Mouse (Mus musculus): ENCODE results near the gene Lrguk.

Lrguk gene

DNA sequence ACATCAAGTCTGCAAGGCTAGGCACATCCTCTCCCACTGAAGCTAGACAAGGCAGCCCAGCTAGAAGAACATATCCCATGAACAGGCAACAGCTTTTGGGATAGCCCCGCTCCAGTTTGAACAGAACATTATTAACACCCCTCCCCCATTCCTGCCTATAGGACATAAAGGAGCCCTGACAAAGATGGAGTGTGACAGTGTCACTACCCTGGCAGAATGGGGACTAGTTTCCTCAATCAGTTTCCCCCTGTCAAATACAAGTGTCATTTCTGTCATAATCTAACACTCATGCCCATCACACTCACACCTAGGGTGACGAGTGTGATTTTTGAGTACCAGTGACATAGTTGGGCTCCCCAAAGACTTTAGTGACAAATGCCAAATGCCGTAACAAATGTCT, 118.8 kb downstream of the Lrguk start:
- ATAC-seq (ENCODE audit: low TSS enrichment) = no peak

DNA sequence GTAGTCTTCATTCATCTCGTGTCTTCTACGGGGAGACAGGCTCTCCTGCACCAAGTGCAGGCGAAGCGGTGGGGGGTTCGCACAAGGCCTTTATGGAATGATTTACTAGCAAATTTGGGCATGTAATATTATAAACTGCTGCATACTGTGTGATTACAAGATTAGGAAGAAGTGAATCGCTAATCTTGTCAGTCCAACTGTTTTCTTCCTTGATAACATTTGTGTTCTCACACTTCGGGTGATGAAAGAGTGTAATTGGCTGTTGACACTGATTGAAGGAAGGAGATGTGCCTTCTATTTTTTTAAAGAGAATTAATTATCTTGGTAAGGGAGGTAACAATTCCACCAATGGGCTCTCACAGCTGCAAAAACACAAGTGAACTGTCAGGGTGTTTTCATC, 119.4 kb downstream of the Lrguk start:
- ATAC-seq (ENCODE audit: low TSS enrichment) = no peak

DNA sequence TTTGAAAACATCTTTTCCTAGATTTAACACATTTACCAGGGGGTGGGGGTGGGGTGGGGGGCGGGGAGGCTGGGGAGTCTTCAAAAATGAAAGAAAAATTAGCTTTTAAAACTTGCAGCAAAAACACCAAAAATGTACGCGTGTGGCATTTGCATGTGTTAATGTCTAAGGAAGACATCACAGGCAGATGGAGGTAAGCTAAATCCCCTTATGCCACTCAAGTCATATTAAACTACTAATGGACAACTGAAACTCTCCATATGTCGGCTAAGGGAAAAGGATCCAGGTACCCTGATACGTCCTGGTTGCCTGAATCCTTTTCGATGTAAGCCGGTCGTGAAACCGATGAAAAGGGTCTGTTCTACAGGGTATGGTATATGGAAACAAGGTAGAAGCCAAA, 119.8 kb downstream of the Lrguk start:
- no peak for ATAC-seq (ENCODE audit: low TSS enrichment)

DNA sequence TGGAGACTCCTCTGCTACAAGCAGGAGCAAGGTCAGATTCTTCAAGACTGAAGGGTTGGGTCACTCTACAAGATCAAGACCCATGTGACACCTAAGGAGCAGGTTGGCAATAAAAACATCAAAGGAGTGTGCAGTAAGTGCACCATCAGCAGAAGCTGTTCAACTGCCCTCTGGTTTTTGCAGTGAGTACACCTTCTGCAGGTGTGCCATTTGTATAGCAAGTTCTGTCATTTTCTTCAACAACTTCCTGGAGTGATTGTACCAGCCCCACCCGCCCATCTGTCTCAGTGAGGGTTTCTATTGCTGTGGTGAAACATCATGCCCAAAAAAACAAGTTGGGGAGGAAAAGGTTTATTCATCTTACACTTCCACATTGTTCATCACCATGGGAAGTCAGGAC, 120.6 kb downstream of the Lrguk start:
- ATAC-seq (ENCODE audit: low TSS enrichment) = no peak

DNA sequence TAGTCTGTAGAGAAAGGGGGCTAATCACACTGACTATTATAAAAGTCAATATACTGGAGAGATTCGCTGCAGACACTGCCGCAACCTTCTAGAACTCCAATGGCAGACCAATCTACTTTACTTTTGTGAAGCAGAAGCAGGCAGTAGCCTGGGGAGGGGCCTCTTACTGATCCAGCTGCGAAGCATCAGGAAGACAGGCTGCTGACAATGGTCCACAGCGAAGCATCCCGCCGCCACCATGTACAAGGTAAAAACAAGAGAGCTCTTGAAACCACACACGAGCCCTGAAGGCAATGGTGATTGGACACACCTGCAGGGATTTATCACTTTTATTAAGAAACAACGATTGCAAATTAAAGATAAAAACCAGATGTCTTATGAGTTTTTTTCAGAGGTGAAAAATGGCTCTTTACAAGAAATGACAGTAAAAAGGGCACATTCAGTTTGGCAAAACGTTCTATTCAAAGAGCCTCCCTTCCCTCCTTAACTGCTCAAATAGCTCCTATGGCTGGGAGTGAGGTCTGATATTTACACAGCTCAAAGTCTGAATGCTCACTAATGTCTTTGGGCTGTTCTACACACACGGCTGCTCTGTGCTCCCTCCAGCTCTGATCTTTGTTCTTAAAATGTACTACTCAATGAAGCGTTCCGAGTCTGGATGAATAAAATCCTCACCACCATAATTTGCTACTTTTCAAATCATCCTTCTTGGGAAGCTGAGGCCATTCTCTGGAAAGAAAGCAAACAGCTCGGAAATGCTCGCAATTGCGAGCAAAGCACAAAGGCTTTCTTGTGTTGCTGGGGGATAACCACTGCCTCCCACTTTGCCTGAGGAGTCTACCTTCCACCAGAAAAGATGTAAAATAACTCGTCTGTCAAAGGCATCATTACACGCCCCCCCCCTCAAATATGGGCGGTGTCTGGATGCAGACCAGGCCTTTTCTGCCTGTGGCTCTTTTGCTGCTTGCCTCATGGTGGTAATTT, 124.1 kb downstream of the Lrguk start:
- ATAC-seq (ENCODE audit: low TSS enrichment) = no peak

DNA sequence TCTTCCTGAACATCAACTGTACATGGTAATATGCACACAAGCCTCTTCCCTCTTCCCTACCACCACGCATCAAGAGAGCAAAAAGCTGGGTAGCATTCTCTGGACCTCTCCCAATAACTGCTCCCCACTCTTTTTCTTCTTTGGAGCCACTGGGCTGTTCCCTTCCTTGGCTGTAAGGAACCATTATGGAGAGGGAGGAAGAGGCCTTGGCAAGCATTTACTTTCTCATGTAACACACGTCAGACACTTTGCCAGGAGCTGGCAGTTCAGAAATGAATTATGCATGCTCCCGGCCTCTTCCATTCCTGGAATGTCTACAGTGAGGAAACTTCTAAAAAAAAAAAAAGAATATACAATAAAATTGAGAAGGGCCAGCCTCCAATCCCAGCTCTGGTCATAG, 125.0 kb downstream of the Lrguk start:
- peak; percentile 95 for ATAC-seq (ENCODE audit: low TSS enrichment)

DNA sequence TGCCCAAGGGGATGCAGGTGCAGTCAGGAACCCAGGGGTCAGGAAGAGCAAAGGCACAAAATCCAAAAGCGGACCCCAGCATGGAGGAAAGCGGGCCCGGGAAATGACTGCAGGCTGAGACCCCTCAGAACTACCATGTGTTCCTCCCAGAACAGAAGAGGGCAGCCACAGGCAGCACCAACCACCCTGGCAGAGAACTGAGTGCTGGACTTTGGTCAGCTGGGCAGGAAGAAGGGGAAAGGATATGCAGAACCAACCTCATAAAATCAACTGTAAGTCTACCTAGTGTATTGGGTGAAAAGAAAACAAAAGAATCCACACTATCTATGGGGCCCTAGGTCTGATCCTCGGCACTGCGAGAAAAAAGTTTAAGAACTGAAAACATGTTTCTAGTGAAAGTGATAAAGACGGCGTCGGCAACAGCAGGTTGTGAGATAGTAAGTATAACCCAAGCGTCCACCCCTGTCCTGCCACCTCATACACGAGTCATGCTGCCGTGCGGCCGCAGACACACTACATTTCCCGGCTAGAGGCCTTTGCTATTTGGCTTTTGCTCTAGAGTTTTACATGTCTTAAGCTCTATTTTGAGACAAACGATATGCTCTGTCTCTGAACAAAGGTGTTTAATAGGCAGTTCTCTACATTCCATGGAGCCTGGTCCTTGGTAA, 126.0 kb downstream of the Lrguk start:
- ATAC-seq (ENCODE audit: low TSS enrichment) = no peak

DNA sequence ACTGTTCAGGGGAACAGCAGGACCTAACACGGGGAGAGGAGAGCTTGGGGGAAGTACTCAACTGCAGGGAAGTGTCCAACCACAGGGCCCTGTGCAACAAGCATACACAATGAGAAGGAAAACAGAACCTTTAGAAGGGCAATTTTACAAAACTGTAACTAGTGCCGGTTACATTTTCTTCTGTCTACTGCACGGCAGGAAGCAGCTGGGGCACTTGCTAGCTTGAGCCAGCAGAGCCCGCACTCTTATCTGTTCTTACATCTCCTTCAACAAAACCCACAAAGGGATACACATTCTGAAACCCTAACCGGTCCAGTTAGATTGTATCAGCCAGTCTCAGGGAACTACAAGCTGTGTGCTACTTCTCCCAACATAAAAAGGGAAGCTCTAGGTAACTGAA, 126.8 kb downstream of the Lrguk start:
- ATAC-seq (ENCODE audit: low TSS enrichment) = 0 out of 2 replicates have a peak, but pooled peaks have one; percentile 20

DNA sequence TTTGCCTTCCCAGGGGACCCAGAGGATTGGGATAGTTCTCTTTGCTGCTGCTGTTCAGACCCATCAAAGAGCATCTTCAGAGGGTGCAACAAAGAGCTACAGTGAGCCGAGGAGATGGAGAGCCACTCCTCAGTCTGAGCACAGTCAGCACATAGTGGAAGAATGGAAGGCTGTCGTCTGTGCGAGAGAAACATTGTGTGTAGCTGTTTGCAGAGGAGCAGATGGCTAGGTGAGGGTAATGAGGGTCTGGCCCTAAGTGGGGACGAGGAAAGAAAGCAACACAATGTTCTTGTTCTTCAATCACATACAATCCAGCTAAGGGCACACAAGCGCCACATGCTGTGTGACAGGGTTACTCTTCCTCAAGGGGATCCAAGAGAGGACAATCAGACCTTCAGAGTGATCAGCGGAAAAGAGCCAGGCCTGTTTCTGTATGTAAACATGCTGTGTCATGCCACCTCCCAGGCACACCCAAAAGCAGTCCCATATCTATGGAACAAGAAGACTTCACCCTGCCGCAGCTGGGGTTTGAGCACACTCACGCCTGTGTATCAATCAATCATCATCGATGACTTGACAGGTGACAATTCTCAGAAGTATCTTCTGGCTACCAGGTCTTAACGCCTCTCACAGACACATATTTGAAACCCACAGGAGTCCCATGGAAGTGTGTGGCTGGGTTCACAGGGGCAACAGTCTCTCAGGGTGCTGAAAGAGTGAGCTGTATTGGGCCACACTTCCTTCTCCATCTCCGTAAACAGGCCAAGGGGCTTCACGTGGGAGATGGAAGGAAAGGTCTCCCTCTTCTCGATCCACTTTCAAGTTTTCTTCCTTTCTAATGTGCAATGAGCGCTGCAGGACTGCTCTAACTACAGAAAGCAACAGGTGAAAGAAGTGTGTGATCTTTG, 127.8 kb downstream of the Lrguk start:
- ATAC-seq (ENCODE audit: low TSS enrichment) = no peak

DNA sequence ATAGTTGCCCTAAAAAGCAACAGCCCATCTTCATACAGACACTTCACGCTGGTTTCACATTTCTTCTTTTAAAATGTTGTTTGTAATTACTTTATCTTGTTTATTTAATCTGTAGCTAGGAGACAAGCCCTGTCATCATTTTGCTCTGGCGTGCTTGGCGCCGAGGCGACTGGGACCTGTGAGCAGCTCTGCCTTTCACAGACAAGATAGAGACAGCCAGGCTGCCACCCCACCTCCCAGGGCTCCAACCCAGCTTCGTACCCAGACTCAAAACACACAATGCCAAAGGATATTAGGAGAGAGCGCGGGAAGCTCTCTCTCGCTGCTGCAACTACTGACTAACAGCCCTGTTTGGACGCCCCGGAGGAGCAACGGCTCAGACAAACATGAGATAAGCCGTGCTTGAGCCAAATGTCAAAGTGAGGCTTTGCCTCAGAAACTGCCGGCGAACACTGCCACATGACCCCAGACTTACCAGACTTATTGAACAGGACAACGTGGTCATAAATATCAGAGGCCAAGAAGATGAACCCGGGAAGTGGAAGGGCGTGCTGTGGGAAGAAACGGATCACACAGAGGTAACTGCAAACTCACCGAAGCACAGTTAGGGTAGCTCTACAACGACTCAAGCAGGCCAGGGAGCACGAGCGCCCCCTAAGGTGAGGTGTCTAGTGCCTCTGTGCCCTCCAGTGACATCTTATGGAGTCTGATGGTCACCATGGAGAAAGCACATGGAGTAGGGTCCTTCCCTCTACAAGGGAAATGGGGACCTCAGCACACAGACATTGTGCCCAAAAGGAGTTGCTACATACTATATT, 131.0 kb downstream of the Lrguk start:
- no peak for ATAC-seq (ENCODE audit: low TSS enrichment)

DNA sequence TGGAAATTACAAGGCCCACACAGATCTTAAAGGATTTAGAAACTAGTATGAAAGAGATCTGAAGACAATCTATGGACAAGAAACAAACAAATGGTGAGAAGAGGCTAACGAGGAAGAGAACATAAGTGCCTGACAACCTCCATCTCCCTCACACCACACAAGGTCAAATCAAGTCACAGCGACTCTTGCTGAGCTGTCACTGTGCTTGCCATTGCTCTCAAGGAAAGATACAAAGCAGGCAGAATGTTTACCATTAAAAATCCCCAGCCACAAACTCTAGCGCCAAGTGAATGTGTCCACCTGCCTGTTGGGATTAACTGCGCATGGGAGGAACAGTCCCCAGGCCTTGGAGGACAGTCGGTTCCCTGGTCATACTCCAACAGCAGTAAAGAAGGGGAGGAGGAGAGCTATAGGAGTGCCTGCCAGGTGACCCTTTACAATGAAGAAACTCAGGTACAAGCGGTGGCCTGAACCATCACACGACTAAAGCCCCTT, 131.6 kb downstream of the Lrguk start:
- no peak for ATAC-seq (ENCODE audit: low TSS enrichment)

DNA sequence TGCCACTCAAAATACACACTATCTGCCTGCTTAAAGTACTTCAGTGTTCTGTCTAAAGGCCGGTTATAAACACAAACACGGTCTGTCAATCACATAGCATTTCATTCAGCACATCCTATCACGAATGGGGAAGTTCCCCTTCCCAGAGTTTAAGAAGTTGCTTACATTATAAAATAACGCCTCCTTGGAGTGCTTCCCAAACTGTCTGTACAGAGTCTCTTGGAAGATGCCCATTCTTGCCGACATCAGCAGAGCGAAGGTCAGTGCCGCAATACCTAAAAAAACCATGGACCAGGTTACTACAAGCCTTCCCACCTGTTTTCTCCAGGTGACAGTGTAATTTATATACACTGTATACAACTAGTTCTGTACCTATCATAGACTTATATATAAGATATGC, 132.3 kb downstream of the Lrguk start:
- ATAC-seq (ENCODE audit: low TSS enrichment) = no peak

DNA sequence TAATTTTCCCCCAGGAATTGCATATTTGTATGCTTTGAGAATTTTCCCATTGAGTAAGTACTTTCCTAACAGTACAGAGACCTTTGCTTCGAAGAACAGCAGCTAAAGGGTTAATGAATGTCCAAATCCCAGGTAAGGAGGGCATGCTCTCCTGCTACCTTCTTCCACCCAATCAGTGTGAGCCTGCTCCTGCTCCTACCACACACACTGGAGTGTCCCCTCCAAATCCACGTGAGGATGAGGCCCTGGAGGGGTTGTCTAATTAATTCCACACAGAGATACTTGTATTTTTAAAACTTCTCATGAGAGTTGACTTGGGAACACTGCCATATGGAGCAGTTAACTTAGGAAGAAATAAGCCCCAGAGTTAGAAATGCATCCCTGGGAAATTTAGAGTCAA, 133.4 kb downstream of the Lrguk start:
- ATAC-seq (ENCODE audit: low TSS enrichment) = no peak

DNA sequence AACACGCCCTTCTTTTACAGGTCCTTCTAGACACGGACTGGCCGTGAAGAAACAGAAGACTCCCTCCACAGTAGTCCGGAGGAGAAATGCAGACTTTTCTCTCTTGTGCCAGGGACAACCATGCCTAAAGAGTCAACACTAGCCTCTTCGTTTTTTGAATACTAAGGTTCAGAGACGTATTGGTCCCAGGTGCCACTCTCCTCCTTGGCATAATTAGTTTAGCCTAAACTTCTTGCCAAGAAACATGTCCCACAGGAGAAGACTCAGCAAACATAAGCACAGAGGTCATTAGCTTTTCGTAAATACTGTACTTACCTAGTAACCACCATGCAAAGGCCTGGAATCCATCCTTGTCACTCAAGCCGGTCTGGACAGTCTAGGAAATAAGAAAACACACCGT, 133.8 kb downstream of the Lrguk start:
- ATAC-seq (ENCODE audit: low TSS enrichment) = no peak

DNA sequence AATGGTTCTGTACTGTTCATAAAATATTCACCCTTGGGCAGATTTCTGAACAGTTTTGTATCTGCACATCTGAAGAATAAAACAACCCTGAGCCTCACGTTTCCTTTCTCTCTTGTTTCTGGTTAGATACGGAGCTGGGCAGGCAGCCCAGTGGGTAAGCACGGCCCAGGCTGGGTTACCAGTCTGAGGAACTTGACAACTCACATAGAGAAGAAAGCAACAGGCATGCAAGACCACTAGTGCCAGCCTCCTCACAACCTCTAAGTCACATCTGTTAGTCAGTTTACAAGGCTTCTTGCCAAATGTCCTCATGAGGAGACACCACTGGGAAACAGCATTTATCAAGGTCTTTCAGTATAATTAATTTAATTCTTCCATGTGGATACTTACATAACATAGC, 139.6 kb downstream of the Lrguk start:
- ATAC-seq (ENCODE audit: low TSS enrichment) = no peak

DNA sequence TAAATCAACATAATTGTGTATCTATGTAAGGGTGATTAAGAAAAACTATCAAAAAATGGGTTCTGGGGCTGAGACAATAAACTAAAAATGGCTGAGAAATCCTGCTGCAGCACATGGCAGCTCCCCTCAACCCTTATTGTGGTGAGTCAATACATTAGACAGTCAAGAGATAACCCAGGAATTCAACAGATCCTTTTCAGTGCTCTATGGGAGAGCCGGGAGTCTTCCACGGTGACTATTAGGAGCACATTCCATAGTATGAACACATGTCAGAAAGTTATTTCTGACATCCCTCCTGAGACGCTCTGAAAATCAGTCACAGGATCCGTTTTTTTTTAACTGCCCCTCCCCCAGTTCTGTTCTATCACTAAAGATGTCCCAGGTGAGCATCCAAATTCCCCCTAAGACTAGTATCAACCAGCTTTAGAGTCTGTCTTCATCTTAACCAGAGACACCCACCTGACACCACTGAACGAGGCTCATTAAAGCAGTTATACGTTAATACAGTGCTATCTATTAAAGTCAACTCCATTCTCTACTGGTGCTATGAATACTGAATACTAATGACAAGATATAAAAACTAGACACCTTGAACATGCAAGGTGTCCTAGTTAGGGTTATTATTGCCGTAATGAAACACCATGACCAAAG, 141.7 kb downstream of the Lrguk start:
- ATAC-seq (ENCODE audit: low TSS enrichment) = no peak

DNA sequence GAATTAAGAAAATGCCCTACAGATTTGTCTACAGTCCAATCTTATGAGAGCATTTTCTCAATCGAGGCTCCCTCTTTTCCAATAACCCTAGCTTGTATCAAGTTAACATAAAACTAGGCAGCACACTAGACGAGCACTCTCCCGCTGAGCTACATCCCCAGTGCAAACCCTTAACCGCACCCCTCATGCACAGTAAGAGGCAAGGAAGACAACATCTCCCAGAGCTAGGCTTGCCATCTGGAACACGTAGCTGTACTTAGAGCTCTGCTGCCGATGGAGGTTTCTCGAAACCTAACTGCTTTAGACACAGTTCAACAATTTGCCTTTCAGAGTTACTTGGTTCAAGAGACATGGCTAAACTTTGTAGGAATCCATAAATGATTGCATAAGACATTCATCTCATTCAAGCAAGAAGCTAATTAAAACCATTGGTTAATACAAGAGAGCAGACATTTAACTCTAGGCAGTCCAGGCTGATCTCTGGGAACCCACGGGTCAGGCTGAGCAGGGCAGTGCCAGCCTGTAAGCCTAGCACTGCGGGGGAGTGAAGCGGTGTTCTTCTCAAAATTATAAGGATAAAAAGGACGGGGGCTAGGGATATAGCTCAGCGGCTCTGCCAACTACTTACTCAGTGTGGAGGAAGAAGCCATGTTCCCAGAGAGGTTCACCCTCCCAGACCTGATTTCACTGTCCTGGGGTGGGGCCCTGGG, 142.7 kb downstream of the Lrguk start:
- ATAC-seq (ENCODE audit: low TSS enrichment) = no peak

DNA sequence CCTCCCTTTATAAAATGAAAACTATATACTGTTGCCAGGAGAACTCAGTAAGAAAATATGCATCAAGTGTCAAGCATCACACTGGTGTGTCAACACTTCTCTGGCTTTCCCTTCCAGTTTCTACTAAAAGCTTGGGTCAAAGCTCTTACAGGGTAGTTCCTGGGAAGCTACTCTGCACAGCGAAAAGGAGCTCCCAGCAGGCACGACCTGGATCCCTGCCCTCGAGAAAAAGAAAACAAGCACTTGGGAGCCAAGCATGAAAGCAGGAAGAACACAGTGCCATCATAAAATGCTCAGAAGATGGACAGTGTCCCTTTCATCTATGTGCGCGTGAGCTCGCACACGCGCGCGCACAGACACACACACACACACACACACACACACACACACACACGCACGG, 144.0 kb downstream of the Lrguk start:
- ATAC-seq (ENCODE audit: low TSS enrichment) = no peak

DNA sequence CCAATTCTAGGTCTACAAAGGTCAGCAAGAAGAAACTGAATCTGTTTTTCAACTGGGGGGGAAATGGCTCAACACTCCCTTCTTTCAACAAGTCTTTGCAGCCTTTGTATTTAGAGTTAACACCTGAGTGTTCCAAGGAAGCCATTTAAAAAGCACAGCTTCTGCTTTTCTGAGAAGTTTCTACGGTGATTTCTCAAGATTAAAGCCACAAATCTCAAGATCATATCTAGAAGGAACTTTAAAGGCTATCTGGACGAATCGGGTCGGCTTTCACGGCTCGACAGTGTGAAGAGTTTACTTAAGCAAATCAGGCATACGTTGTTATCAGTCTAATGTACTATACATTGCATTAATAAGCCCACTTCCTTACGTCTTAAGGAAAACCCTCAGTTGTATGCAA, 145.5 kb downstream of the Lrguk start:
- no peak for ATAC-seq (ENCODE audit: low TSS enrichment)

All from frontal cortex, adult (tissue).